Mouse (Mus musculus): ENCODE measurements around the gene Nr2e1. TPM values are rescaled to one million over a fixed set of nuclear protein-coding genes. Genes with fewer than 3 reads are reported as not detected.

Nr2e1 gene
- not detected for polyA plus RNA-seq (2014; fragmentation: Illumina TruSeq; extraction: RNeasy Lipid Tissue Mini Kit (QIAGEN cat#74804); ENCODE audit: insufficient read depth, low read depth, low replicate concordance)

DNA sequence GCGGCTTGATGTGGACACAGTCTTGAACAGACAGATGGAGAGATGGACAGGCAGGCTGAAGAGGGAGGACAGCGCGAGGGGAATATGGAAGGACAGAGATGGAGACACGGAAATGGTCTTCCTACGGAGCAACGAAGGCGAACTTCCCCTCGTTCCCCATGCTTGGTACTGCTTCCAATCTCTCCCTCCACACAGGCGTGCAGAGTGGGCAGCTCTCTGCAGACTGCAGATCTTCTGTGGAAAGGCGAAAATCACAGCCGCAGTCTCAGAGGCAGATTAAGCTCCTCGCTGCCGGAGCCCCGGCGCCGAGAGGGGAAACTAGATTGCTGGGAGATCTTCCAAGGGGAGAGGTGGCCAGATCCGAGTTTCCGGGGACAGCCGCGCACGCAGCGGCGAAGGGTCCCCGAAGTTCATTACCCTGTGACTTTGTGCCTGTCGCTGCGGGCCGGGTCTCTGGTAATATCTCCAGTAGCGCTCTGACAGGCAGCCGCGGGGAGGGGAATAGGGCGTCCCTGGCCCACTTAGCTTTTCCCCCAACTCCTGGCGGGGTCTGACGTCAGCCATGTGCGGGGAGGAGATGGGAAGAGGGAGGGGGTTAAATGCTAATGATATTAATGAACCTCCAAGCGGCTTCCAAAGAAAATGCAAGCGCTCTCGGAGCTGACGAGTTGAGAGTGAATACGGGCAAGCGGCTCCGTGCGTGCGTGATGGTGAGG lies at the start of gene Nr2e1, which contains the start of gene Ostm1:
Gene Nr2e1, minus strand, starts transcription at position 476 of the 716 bp plus-strand sequence.
Gene Ostm1, plus strand, starts transcription at position 666 of the 716 bp plus-strand sequence.

Other genes with a start within 250 kb of the Nr2e1 start
- gene Afg1l, start 105.1 kb downstream of the Nr2e1 start, polyA plus RNA-seq (2014; fragmentation: Illumina TruSeq; extraction: RNeasy Lipid Tissue Mini Kit (QIAGEN cat#74804); ENCODE audit: insufficient read depth, low read depth, low replicate concordance), result 11.6 TPM
- gene Snx3, start 81.6 kb downstream of the Nr2e1 start, polyA plus RNA-seq (2014; fragmentation: Illumina TruSeq; extraction: RNeasy Lipid Tissue Mini Kit (QIAGEN cat#74804); ENCODE audit: insufficient read depth, low read depth, low replicate concordance), result 203 TPM
- gene Ostm1, start 190 bp upstream of the Nr2e1 start, polyA plus RNA-seq (2014; fragmentation: Illumina TruSeq; extraction: RNeasy Lipid Tissue Mini Kit (QIAGEN cat#74804); ENCODE audit: insufficient read depth, low read depth, low replicate concordance), result 19.0 TPM
- gene Sec63, start 177.9 kb upstream of the Nr2e1 start, polyA plus RNA-seq (2014; fragmentation: Illumina TruSeq; extraction: RNeasy Lipid Tissue Mini Kit (QIAGEN cat#74804); ENCODE audit: insufficient read depth, low read depth, low replicate concordance), result 49.5 TPM